Mouse (Mus musculus) adrenal gland, postnatal 14 days (tissue): ENCODE measurements at regions not wholly inside any gene's neighbourhood (a gene's known extent, or its start where the extent isn't known, plus 50 kb on each side); places are given as distances from the start of the nearest gene placed in this dataset.

ENCODE experiments used
- DNase-seq: peaks from one replicate; pipeline ENCODE4 v3.0.0; 2021; ENCODE audit warnings: mixed read lengths

GRCm38 (mm10) chr10:53852091-53852490 is 101.2 kb upstream of the Fam184a start:
- DNase-seq: no peak

GRCm38 (mm10) chr10:53850568-53850967 is 99.6 kb upstream of the Fam184a start:
- DNase-seq: no peak

GRCm38 (mm10) chr10:53813244-53813620 is 62.3 kb upstream of the Fam184a start:
- DNase-seq: no peak

GRCm38 (mm10) chr10:53812597-53813243 is 61.8 kb upstream of the Fam184a start:
- no peak for DNase-seq

DNA sequence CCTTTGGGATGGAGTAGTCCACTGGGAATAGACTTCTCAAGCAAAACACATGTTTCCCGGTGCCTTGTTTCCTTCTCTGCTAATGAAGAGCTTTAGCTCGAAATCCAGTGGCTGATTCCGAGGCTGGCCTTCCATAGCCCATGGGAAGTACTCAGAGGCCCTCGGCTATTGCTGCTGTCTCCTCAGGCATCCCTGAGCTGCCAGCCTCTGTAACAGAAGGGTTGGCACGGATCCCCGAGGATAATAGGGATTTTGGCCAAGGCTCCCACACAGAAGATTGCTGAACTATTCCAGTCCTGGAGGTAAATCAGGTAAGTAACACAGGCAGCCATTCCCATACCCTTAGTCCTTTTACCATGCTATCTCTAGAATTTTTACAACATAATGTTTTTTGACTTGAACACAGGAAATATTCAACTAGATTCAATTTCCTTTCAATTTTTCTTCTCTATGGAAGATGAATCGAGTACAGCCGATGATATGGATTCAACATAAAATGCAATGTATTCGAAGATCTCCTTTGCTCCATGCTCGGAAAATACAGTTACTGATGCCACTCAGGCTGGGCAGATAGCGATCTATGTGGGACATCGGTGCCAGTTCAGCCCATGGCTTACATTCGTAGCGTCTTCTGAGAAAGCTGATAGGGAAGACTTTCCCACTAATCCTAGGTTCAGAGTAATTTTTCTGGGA is 61.1 kb upstream of the Fam184a start:
- DNase-seq: peak; percentile 13

DNA sequence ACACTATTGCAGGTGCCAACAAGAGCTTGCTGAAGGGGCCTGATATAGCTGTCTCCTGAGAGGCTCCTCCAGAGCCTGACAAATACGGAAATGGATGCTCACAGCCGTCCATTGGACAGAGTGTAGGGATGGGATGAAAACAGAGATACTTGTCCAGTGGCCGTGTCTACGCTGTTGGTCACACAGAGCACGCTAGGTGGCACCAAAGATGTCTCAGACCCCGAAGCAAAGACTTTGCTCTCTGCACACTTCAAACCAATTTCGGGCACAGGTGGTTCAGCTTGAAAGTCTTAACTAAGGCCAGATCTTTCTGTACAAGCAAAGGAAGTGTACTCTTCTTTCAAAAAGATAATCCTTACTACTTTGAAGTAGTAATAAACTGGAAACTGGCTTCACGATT is 55.8 kb upstream of the Fam184a start:
- DNase-seq: no peak

DNA sequence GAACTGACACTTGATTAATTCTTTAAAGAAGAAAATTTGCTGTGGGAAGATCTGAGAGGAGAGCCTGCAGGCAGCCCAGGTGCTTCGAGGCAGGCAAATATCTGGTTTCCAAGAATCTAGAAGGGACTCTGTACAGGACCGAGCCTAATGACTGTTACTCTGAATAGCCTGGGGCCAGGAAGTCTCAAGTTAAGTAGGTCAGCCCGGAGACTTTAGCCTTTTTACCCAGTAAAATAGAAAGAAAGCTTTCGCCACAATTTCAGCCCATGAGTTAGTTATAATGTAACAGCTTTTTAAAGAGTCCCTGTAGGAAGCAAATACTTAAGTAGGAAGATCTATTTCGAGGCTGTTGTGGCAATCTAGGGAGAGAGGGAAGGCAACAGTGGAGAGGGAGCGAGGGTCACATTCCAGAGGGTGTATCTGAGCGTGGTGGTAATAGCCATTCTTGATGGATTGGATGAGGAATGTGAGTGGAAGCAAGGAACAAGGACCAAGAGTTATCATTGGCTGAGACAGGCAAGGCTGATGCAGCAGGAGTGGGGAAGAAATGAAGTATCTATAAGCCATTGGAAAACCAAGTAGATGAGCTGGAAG is 50.2 kb upstream of the Fam184a start:
- DNase-seq: no peak
